Mouse (Mus musculus) ES-E14 (cell line): ENCODE measurements around the gene Arl6ip4.

Experiments used
- CHD2 ChIP-seq: IDR thresholded peaks from 2 replicates; pipeline ENCODE4 v1.6.1; 2014; ENCODE audit warnings: mild to moderate bottlenecking, low read depth, low read length, inconsistent platforms
- ZC3H11A ChIP-seq: IDR thresholded peaks from 2 replicates; pipeline ENCODE4 v1.6.1; 2012; ENCODE audit warnings: low read depth, mild to moderate bottlenecking, inconsistent platforms, low read length, borderline replicate concordance
- ZNF384 ChIP-seq: IDR thresholded peaks from 2 replicates; pipeline ENCODE4 v1.6.1; 2012; ENCODE audit warnings: low read depth, low read length, inconsistent platforms

DNA sequence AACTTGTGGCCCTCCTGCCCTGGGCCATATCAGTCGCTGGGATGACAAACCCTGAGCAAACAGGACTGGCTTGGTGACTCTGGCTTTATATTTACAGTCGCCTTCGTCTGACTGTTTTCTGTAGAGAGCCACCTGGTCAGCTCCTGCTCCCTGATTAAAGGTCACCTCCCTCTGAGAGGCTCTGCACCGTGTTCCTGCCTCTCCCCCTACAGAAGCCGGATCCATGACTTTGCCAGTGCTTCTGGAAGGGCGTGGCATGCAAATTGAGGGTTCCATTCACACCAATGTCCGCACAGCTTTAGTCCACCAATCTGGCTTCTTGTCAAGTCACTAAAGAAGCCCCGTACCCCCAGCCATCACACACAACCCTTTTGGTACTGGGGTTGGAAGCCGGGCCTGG is 39.3 kb upstream of the Arl6ip4 start:
- no peak for TF ChIP-seq ZC3H11A
- TF ChIP-seq ZNF384, result no peak
- TF ChIP-seq CHD2, result no peak
